Mouse (Mus musculus): ENCODE measurements around the gene Hoxd9. TPM values are rescaled to one million over a fixed set of nuclear protein-coding genes. Genes with fewer than 3 reads are reported as not detected.

The Hoxd9 gene
- total RNA-seq, 2 experiments from 2014 or later: not detected

DNA sequence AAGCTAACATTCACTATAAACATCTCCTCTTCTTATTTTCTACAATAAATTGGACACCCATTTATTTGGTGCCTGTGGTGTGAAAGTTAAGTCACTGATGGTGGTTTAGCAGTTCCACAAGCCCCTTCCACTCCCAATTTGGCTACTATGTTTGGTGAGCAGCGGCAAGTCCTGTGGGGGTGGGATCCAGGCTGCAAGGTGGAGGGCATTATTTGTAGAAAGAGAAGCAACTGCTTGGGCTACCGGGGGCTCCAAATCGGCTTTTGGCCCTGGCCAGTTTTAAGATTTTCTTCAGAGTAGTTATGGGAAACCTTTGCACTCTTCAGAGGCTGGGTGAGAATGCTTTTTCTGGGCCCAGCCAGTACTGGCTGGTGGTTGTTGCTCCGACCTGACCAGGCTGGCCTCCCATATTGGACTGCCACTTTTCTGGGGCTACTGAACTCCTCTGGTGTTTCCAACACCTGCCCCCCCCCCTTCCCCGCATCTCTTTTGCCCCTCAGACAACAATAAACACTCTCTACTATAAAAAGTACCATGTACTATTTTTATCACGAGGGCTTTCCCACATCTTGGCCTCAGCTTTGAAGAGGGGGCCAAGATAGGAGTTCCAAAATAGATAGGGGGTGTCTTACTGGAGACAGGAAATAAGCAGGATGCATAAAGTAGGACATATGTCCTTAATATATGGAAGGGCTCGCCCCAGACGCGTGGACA, 34.4 kb downstream of the Hoxd9 start:
- DNase-seq (ENCODE audit: low spot score in 2 of 2): no peak

DNA sequence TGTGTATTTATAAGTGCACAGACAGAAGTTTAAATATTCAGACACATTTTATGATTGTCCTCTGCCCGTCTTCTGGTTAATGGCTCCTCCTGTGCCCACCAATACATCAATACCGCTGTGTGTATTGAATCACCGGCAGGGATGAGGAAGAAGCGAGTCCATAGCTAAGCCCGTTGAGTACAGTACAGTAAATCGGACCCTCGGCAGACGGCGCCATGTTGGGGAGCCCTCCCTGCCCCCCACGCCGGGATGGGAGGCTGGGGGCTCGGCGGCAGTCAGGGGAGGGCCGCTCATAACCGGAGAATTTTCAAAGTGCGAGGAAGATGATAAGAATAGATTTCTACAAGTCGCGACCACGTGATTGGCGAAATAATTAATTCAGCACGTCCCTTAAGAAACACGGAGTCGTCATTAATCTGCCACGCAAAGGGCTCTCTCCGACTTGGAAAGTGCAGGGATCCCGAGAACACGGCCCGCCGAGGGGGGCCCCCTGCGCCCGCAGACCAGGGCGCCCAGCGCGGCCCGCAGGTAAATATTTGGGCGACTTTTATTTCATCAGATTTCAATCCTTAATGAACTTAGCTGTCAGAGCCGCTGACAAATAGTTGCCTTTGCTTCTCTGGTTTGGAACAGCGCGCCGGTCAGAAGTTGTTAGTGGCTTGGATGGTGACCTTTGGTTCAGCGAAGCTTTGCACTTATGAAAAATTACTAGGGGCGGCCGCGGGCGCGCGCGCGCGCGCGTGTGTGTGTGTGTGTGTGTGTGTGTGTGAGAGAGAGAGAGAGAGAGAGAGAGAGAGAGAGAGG, 35.2 kb downstream of the Hoxd9 start:
- no peak for DNase-seq (ENCODE audit: low spot score in 2 of 2)

DNA sequence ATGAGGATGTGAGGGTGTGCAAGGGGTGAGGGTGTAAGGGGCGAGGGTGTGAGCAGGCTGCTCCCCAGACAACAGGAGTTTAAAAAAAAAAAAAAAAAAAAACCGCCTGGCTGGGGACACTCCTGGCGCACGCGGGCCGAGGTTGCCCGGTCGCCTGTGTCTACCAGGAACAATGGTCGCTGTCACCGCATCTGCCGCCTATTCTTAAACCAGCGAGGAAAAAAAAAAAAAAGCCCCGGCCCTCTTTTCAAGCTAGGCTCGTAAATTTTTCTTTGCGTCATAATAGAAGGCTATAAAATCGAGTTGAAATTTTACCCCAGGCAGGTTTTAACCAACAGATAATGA, 35.8 kb downstream of the Hoxd9 start:
- no peak for DNase-seq (ENCODE audit: low spot score in 2 of 2)

- no peak for DNase-seq (ENCODE audit: low spot score in 2 of 2)
Observed at GRCm38 (mm10) chr2:74733765-74734164, 36.2 kb downstream of the Hoxd9 start.

- DNase-seq (ENCODE audit: low spot score in 2 of 2): no peak
Observed at GRCm38 (mm10) chr2:74734451-74734850, 36.9 kb downstream of the Hoxd9 start.

DNA sequence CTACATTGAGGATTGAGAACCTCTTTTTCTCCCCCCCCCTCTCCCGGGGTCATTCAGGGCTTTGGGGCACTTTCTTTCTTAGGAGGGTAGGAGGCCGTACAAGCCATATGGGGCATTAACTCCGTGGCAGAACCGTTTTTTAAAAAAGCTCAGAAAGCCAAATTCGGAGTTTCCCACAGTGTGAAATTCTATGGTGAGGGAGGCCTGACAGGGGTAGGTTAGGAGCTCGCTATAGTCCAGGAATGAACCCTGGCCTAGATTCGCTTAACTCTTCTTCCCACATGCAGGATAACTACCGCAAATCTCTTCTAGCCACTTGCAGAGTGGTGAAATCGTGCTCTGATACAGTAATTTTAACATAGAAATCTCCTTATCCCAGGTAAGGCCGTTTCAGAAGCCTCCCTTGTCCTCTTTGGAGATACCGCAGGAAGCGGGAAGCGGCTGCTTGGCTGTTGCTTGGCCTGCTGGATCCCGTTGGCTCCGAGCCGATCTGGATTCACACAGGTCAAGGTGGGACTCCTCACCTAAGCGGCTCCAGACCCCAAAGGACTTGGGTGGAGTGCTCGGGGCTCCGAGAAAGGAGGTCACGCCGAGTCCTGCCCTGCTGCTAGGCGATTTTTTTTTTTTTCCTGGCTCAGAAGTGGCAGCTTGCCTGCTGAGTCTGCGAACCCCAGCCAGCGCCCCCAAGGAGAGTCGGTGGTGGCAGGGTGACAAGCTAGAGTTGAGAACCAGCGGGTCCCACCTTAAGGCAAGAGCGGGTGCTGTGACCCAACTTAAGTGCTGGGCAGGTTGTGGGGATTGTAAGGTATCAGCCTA, 37.7 kb downstream of the Hoxd9 start:
- no peak for DNase-seq (ENCODE audit: low spot score in 2 of 2)

- no peak for DNase-seq (ENCODE audit: low spot score in 2 of 2)
Observed at GRCm38 (mm10) chr2:74735851-74736687, 38.5 kb downstream of the Hoxd9 start.

DNA sequence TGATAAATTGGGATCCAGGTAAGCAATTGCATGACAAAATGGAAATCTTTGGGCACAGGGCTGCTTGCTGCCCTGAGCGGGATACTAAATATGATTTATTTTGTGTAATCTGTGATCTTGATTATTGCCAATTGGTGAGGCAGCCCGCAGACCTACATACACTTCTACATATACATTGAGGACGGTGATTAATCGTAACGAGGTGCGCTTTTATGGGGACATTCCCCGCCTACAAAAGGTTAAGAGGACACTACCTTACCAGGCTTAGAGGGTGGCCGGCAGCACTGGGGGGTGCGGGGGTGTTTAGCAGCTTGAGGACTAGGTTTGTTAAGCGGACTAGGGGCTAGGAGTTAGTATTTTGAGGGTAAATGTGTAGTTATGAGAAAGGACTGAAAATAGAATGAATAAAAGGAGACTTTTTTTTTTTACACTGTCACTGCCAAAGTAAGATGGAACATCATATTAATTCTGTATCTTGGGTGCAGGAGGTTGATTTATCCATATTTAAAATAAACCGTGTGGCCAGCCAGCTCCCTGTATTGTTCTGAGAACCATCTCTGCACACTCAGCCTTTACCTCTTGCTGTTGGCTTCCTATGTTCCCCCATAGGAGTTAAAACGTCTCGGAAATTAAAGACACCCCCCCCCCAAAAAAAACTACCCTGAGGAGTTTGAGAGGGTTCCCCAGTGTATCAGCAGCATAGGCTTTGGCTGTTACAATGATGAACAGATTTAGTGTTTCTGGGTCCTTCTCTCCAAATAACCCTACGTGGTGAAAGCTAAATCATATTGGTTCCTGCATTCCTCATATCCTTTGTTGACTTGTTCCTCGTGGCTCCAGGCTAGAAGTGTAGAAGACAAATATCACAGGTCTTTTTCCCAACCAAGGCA, 39.4 kb downstream of the Hoxd9 start:
- DNase-seq (ENCODE audit: low spot score in 2 of 2): no peak

- DNase-seq (ENCODE audit: low spot score in 2 of 2): no peak
Observed at GRCm38 (mm10) chr2:74737578-74738070, 40.1 kb downstream of the Hoxd9 start.

DNA sequence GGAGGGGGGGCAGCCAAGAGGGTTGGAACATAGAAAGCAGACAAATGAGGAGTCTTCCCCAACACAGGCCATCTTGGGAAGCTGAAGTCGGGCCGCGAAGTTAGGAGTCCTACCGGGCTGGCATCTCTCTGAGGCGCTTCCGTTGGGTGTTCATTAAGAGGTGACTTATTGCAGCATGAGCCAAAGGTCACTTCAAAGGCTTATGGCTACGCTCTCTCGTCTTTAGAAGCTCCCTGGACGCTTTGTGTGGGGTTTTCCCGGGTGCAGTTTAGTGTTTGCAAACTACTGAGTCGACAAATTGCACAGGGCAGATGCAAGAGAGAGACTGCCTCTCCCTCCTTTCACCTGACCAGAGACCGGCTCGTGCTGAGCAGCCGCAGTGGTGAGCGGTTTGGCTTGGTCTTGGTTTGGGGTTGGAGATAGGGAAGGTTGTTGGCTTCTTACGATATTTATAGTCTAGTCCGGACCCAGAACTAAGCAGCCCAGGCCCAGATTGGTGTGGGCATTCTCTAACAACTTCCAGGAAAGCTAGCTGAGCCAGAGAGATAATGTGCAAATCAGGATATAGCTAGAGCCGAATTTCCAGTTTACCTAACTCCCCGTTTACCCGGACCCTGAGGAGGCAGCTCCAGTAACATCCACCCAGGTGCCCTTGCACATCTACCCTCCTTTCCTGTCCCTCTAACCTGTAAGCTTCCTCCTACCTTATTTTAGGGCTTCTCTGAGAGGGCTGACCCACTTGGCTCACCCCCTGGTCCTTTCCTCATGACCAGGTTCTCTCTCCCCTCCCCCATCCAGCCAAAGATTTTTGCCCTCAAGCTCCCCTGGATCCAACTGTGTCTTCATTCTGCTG, 41.3 kb downstream of the Hoxd9 start:
- no peak for DNase-seq (ENCODE audit: low spot score in 2 of 2)

DNA sequence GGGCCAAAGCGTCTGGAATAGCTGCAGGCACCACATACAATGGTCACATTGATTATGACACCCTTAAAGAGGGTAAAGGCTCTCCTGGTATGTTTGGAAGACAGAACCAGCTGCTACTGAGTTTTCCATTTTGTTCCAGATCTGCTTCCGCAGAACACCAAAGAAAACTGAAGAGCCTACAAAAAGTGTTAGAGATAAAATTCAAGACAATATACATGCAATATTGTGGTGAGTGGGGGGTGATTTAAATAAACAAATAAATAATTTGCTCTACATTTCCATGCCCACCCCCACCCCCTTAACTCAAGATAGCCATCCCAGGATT, 41.9 kb downstream of the Hoxd9 start:
- no peak for DNase-seq (ENCODE audit: low spot score in 2 of 2)

- DNase-seq (ENCODE audit: low spot score in 2 of 2): no peak
Observed at GRCm38 (mm10) chr2:74739869-74740268, 42.3 kb downstream of the Hoxd9 start.

- DNase-seq (ENCODE audit: low spot score in 2 of 2): no peak
Observed at GRCm38 (mm10) chr2:74740311-74741091, 43.0 kb downstream of the Hoxd9 start.

GRCm38 (mm10) chr2:74741252-74741978, 43.9 kb downstream of the Hoxd9 start:
- DNase-seq (ENCODE audit: low spot score in 2 of 2): no peak

DNA sequence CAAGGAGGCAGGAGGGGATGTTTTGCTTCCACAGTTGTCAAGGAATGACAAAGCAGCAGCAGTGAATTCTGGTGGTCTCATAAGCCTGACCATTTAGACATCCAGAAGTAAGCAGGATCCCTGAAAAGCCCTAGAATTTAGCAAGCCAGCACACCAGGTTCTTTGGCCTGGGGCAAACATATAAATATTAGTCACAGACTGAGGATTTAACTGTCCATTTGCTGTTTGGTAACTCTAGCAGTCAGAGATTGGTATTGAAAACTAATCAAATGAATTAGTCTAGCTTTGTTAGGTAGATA, 44.4 kb downstream of the Hoxd9 start:
- DNase-seq (ENCODE audit: low spot score in 2 of 2): no peak

GRCm38 (mm10) chr2:74745540-74746297, 48.2 kb downstream of the Hoxd9 start:
- no peak for DNase-seq (ENCODE audit: low spot score in 2 of 2)

Data from left cerebral cortex, adult 18-20 months (tissue).